26 mouse cellular contexts compared by ENCODE assay signal in genomic region chr14:77392476-77392875, GRCm38 (mm10).
"Had no signal": no experiment of that assay in that cellular context is flagged by ENCODE, and none has a peak within 500 bp of the region (broad histone marks: within the 10 kb centered on the region; RNA-seq: fewer than 3 reads in every experiment).

No protein-coding gene starts in this region.

- H3K4me3 ChIP-seq: gastrocnemius, adult 2 months; heart, adult 2 months; heart, embryonic 13.5 days; heart, embryonic 15.5 days; hindbrain, embryonic 13.5 days; hindbrain, embryonic 15.5 days; kidney, embryonic 15.5 days; limb, embryonic 13.5 days; limb, embryonic 15.5 days; liver, embryonic 12.5 days had no signal

- H3K9me3 ChIP-seq: heart, embryonic 13.5 days; heart, embryonic 15.5 days; hindbrain, embryonic 13.5 days; hindbrain, embryonic 15.5 days; kidney, embryonic 15.5 days; limb, embryonic 13.5 days; limb, embryonic 15.5 days; liver, embryonic 12.5 days had no signal

- DNase-seq: gastrocnemius, adult 2 months; gastrocnemius, postnatal 10 days; gastrocnemius, postnatal 25 days; heart, adult 2 months; heart, postnatal 14 days; heart, postnatal 36 days; kidney, adult 11 months; kidney, adult 2 months; kidney, adult 9 months; kidney, postnatal 14 days; kidney, postnatal 36 days; layer of hippocampus, adult 9-11 months; layer of hippocampus, postnatal 36 days; left cerebral cortex, postnatal 4 days; lung, adult 18-20 months had no signal

- H3K4me1 ChIP-seq: heart, embryonic 13.5 days; heart, embryonic 15.5 days; hindbrain, embryonic 15.5 days; kidney, embryonic 15.5 days; liver, embryonic 12.5 days had no signal

- H3K27me3 ChIP-seq: heart, embryonic 13.5 days; heart, embryonic 15.5 days; hindbrain, embryonic 13.5 days; hindbrain, embryonic 15.5 days; kidney, embryonic 15.5 days; limb, embryonic 15.5 days; liver, embryonic 12.5 days had no signal

- H3K27ac ChIP-seq: gastrocnemius, adult 2 months; heart, adult 2 months; heart, embryonic 13.5 days; heart, embryonic 15.5 days; hindbrain, embryonic 13.5 days; hindbrain, embryonic 15.5 days; hindbrain, postnatal 0 days; kidney, embryonic 15.5 days; kidney, postnatal 0 days; limb, embryonic 13.5 days; limb, embryonic 15.5 days; liver, embryonic 12.5 days; liver, embryonic 14.5 days had no signal

- H3K36me3 ChIP-seq: heart, embryonic 13.5 days; heart, embryonic 15.5 days; hindbrain, embryonic 13.5 days; hindbrain, embryonic 15.5 days; kidney, embryonic 15.5 days; limb, embryonic 13.5 days; limb, embryonic 15.5 days; liver, embryonic 12.5 days had no signal
